Mouse (Mus musculus) layer of hippocampus, adult 18-20 months (tissue): ENCODE data around the gene Plin4. TPM values are rescaled to one million over a fixed set of nuclear protein-coding genes. Genes with fewer than 3 reads are reported as not detected.
"Not testable (repeated sequence)": the region's sequence is repeated elsewhere in the genome, so short reads cannot be mapped to it uniquely, and the experiment has no call there.

ENCODE experiments used
- DNase-seq, 2 experiments: peaks; one replicate each; pipeline ENCODE4 v3.0.0; 2022; ENCODE audit warnings: low spot score in 2 of 2
- total RNA-seq, 2 experiments: library from RNA; stranded (reverse); gene quantifications; 2 replicates each; pipeline ENCODE4 v1.2.3; 2021

Plin4 gene
- total RNA-seq, 2 experiments from 2014 or later, result 16.3 to 16.9 TPM

DNA sequence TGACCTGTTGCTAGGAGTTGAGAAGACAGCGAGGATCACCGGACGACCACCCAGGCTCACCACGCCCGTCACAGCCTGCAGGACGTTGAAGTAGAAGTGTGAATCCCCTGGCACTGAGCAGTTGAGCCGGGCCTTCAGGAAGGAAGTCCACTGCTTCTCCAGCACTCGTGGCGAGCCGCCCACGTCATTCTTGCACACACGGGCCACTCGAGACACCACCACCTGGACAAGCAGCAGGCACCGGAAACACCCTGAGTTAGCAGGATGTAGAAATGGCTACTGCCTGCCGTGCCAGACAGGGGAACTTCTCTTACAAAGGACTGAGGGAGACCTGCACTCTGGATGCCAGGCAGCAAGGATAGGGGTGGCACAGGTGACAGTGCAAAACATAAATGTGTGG, 18.6 kb upstream of the Plin4 start:
- no peak for DNase-seq

DNA sequence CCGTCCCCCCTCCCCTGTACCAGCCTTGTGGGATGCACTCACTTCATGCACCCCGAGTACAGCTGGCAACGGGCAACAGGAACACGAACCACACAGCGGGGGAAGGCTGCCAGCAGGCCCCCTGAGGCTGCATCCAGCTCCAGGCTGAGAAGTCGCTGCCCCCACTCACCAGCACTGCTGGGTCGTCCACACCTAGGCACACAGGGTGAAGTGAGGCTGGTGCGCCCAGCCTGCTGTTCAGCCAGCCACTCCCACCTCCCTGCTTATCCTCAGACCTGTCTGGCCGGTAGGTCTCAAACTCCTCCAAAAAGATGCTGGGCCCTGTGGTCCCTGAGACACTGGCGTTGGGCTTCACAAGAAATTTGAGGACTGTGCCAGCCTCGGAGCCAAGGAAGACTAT, 16.6 kb upstream of the Plin4 start:
- DNase-seq, result no peak

DNA sequence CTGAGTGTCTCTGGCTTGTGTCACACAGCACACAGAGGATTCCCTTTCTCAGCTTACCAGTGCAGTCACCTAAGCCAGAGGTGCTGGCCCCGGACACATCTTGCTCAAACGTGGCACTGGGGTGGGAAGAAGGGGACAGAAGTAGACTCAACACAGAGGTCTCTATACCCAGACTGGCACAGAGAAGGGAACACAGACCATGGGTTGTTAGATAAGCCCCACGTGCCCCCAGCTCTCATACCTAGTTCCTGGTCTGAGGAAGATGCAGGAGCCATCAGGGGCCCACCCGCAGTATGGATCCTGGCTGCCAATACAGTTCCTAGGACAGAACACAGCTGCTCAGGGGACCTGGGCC, 15.7 kb upstream of the Plin4 start:
- DNase-seq, result no peak

DNA sequence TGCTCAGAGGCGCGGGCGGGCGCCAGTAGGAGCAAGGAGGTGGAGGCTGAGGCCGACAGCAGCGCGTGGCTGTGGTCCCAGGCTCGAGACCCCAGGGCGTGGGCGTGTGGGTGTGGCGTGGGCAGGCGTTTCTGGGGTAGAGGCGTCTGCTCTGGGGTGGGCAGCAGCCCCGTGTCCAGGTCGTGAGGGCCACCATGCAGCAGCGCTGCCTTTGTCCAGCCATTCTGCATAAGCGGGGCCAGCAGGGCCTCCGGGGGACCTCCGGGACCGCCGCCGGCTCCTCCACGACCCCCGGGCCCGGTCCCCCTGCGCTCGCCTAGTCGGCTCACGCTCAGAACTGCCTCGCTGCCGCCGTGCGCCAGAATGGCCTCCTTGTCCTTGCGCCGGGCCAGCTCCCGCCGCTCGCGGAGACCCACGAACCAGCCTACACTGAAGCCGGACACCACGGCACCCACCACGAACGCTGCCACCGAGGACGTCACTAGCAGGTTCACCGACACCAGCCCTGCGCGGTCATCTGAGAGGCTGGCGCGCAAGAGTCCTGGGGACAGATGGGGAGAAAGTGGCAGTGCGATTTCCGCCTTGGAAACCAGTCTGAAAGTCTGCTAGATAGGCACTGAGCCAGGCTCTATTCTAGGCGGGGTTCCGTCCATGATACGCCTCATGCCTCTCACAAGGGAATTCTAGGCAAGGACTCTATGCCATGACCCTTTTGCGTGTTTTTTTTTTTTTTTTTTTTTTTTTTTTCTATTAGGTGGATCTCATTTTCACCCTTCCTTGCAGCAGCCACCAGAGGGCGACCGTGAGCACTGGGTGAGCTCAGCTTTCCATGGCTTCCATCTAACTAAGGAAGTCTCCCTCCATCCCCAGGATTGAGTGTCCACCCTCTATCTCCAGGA, 15.0 kb upstream of the Plin4 start:
- DNase-seq, result no peak

DNA sequence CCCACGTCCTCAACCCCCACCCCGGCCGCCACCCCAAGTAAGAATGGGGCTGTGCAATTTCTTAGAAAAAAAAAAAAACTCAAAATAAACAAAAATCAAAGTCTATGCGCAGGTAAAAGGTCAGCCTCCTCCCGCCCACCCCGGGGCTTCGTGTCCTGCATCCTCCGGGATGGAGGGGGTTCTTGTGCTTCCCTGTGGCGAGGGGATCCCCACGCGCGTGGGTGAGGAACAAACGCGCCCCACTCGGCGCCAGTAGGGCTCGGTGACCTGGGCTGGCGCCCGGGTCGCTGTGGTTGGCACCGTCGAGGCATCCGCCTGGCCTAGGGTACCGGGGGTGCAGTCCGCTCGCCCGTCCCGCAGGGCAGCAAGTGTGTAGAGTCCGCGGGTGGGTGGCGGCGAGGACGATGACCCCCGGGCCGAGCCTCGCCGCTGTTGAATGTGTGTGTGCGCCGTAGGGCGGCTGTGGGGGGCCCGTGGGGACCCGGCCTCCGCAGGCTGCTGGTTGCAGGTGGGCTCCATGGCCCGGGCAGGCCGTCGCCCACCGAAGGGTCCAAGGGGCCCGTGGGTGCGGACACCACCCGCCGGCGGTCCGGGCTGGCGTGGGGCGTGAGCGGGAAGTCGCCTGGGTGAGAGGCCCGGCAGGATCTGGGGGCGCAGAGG, 14.2 kb upstream of the Plin4 start:
- no peak for DNase-seq

- no peak for DNase-seq
These were observed 13.6 kb upstream of the Plin4 start for GRCm38 (mm10) chr17:56123161-56123560.

DNA sequence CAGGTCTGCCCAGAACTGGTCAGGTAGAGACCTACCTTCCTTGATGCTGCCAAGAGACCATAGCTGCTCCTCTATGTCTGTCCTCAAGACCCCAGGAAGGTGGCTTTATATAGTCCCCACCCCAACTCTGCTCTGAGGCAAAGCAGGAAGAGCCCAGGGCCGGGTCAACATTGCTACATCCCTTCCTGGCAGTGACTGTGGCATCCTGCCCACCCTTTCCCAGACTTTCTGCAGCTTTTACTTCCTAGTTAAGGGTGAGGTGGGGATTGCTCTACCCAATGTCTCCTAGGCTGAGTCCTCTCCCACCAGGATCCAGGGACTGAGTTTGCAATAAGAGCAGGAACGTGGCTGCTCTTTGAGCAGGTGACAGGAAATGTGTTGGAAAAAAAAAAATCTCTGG, 12.2 kb upstream of the Plin4 start, which contains the start of gene Lrg1:
Gene Lrg1 (minus strand): TSS at position 176 of the 400 bp plus-strand sequence.
- DNase-seq, result no peak

DNA sequence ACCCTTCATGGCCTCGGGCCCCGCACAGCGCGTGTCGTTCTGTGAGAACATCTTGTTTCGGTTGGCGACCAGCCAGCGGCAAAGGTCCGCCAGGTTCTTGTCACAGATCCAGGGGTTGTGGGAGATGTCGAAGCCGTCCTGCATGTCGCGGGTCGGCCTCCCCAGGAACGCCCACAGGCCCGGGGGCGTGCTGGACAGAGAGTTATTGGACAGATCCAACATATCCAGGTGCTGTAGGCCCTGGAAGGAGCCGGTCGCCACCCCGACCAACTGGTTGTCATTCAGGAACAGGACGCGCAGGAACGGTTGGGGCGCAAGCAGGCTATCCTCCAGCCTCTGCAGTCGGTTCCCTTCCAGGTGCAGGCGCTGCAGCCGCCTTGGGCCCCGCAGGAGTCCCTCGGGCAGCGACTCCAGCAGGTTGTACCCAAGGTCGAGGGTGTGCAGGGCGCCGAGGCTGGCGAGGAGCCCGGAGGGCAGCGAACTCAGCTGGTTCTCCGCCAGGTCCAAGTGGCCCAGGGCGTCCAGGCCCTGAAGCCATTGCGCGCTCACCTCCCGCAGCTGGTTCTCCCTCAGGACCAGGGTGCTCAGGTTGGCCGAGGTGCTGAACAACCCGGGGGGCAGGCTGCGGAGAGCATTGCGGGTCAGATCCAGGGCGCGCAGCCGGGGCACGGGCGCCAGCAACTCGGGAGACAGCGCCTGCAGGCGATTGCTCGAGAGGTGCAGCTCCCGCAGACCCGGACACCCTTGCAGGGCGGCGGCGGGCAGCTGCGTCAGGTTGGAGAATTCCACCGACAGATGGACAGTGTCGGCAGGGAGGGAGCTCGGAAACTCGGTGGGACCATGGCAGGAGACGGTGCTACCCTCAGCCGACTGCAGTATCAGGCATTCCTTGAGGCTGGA, 10.6 kb upstream of the Plin4 start:
- no peak for DNase-seq

GRCm38 (mm10) chr17:56119431-56119830, 9.8 kb upstream of the Plin4 start:
- DNase-seq, result no peak

DNA sequence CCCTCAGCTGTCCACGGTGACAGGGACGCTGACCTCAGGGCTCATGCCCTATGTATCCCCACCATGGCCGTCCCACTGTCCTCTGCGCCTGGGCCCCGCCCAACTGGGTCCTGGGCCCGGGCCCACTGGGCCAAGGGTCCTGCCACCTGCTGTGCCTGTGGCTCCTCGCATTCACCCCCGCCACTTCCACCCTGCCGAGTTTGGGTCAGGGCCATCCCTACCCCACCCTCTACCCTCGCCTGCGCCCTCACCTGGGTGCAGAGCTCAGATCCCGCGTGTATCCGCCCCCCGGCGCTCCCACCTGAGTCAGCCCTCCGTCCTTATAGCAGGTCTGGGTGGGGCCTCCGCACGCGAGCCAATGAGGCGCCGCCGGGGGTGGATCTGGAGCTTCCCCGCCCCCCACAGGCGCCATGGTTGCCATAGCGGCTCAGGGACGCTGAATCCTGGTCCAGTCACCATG, 7.7 kb upstream of the Plin4 start, which contains the start of gene Plin5:
Gene Plin5 (minus strand): TSS at position 346 of the 460 bp plus-strand sequence.
- no peak for DNase-seq

- DNase-seq, result no peak
These were observed 6.6 kb upstream of the Plin4 start for GRCm38 (mm10) chr17:56116193-56116592.

- no peak for DNase-seq
These were observed 3.1 kb upstream of the Plin4 start for GRCm38 (mm10) chr17:56112743-56113142.

DNA sequence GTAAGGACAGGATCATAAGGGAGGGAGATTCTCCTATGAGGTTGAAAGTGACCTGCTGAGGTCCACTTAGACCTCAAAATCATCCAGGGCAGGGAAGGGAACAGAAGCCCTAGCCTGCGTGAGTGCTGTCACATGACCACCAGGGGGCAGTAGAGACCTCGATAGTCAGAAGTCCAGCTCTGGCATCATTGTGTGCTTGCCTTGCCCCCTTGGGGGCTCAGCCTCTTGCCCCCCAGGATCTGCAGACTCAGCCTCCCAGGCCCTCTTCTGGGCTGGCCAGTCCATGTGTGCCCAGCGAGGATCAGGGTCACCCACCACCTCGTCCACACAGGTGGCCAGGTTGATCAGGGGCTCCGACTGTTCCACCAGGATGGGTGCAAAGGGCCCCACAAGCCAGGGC, 2.3 kb upstream of the Plin4 start:
- peak in 1 of 2 experiments; percentile 71 for DNase-seq

DNA sequence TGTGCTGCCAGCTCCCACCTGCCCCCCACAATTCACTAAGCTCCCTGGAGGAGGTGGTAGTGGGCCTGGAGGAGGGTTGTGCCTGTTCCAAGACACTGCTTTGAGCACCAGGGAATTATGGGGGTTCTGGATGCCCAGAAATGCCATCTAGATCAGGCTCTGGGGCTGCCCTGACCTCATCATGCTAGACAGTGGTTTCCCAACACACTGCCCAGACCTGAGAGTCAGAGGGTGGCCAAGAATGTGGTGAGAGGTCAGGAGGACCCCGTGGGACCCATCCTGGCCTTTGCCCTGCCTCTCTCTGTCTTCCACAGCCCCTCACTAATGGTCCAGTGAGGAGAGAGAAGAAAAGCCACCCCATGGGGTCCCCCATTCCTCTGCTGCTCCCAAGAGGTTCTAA, 1.4 kb upstream of the Plin4 start:
- DNase-seq, result no peak

GRCm38 (mm10) chr17:56110571-56110970, 968 bp upstream of the Plin4 start:
- no peak for DNase-seq

DNA sequence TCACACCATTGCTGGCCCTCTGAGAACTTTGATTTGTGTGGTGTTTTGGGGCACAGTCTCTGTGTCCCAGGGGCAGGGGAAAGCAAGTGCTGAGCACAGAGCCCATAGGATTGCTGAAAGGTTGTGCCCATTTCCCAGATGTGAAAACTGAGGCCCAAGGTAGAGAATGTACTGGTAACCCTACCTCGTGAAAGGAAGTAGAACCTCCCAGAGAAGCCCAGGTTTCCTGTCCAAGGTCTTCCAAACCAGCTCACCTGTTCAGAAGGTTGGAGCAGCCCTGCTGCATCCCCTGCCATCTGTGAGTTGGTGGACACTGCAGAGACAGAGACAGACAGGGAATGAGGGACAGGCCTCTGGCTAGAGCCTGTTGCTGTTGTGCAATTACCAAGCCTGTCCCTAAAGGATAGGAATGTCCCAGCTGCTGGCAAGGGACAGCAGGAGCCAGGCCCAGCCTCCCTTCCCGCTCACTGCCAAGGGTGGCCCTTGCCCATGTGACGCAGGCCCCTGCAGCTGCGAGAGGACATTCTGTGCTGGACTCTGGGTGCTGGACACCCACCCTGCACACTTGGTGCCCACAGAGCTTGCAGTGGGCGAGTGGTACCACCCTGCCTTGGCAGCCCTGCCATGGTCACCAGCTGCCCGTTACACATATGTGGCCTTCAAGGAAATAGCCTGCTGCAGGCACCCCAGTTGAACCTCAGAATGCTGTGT, 1.1 kb downstream of the Plin4 start:
- DNase-seq, result peak; percentile 54 to 85

GRCm38 (mm10) chr17:56107736-56108135, 1.9 kb downstream of the Plin4 start:
- DNase-seq, result no peak

GRCm38 (mm10) chr17:56106981-56107380, 2.6 kb downstream of the Plin4 start:
- DNase-seq, result no peak

DNA sequence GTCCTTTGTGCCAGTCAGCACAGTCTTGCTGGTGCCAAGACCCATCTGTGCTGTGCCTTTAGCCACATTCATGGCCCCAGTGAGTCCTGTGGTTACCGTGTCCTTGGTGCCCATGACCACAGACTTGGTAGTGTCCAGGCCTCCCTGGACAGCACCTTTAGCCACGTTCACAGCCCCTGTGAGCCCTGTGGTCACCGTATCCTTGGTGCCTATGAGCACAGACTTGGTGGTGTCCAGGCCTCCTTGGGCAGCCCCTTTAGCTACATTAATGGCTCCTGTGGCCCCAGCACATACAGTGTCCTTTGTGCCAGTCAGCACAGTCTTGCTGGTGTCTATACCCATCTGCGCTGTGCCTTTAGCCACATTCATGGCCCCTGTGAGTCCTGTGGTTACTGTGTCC, 3.2 kb downstream of the Plin4 start:
- DNase-seq, result not testable (repeated sequence)

DNA sequence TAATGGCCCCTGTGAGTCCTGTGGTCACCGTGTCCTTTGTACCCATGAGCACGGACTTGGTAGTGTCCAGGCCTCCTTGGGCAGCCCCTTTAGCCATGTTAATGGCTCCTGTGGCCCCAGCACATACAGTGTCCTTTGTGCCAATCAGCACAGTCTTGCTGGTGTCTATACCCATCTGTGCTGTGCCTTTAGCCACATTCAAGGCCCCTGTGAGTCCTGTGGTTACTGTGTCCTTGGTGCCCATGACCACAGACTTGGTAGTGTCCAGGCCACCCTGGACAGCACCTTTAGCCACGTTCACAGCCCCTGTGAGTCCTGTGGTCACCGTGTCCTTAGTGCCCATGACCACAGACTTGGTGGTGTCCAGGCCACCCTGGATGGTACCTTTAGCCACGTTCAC, 4.8 kb downstream of the Plin4 start:
- DNase-seq, result not testable (repeated sequence)
